Mouse (Mus musculus) adrenal gland, postnatal 14 days (tissue): ENCODE measurements at regions not wholly inside any gene's neighbourhood (a gene's known extent, or its start where the extent isn't known, plus 50 kb on each side); places are given as distances from the start of the nearest gene placed in this dataset.

Experiments used
- DNase-seq: peaks from one replicate; pipeline ENCODE4 v3.0.0; 2021; ENCODE audit warnings: mixed read lengths

DNA sequence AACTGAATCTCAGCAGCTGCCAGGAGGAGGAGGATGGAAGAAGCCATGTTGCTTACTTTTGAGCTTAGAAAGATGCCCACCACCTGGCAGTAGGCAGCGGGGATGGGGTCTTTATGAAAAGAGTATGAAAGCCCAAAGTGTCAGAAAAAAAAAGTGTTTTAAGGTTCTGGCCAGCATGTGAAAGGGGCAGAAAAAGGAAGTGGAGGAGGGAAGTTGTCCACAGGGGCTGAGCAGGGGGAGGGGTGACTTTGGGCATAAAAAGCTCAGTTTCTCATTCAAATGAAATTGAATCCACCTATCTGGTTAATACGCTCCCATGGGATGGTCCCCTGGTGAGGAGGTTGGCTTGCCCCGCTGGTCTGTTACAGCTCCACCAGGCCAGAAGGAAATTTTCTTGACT, 50.4 kb upstream of the L3mbtl4 start:
- DNase-seq = no peak
